In the genomic region with DNA sequence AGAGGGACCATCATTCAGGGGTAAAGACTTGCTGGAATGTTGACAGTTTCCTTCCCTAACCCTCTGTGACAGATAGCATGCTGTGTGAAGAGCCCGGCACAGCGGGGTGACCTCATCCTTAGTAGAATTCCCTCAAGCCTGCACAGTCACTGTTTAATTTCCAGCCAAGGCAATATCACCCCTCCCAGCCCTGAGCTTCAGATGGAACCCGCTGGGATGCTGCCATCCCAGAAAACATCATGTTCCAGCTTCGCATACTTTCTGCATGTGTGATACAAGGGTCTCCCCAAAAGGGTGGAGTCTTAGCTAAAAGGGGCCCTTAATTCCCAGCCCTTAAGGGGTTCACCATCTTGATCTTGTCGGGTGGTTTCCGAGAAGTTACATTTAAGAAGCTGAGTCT, we compare ENCODE assay signal across 11 mouse cellular contexts. TPM values are rescaled to one million over a fixed set of nuclear protein-coding genes. Genes with fewer than 3 reads are reported as not detected.
DNase-seq lines count a peak whose midpoint lies in the region; ATAC-seq and TF ChIP-seq lines count a peak whose summit lies in the region.
"Had no signal": no experiment of that assay in that cellular context is flagged by ENCODE, and none has a peak within 500 bp of the region (broad histone marks: within the 10 kb centered on the region; RNA-seq: fewer than 3 reads in every experiment).

No protein-coding gene starts in this region.

- no peak for TF ChIP-seq EP300 in stomach, postnatal 0 days (optimal IDR thresholded peaks at IDR 0.05)

- no peaks in the 10 kb centered on the region for H3K36me3 ChIP-seq in heart, embryonic 12.5 days
- no peaks in the 10 kb centered on the region for H3K36me3 ChIP-seq in limb, embryonic 14.5 days (ENCODE audit: control insufficient read depth, insufficient read depth, low read length)
- H3K36me3 ChIP-seq in stomach, postnatal 0 days (ENCODE audit: control insufficient read depth, insufficient read depth, low read length), result no peaks in the 10 kb centered on the region
- H3K36me3 ChIP-seq in kidney, adult 2 months (ENCODE audit: control insufficient read depth, insufficient read depth, low read length), result no peaks in the 10 kb centered on the region
- H3K36me3 ChIP-seq in kidney, embryonic 15.5 days, result no peaks in the 10 kb centered on the region
- H3K36me3 ChIP-seq: embryonic facial prominence, embryonic 15.5 days; midbrain, embryonic 12.5 days had no signal

- peak overlapping the region; percentile 11; the same call in 1 of the 2 replicates for H3K4me2 ChIP-seq in heart, embryonic 12.5 days
- H3K4me2 ChIP-seq in limb, embryonic 14.5 days (replicated peaks; ENCODE audit: low read depth, low read length, severe bottlenecking), result no peak overlapping the region
- no peak overlapping the region for H3K4me2 ChIP-seq in stomach, postnatal 0 days (replicated peaks; ENCODE audit: low read depth)
- H3K4me2 ChIP-seq in kidney, embryonic 15.5 days, result no peak overlapping the region
- H3K4me2 ChIP-seq: embryonic facial prominence, embryonic 15.5 days; midbrain, embryonic 12.5 days had no signal

- H3K4me1 ChIP-seq in heart, embryonic 12.5 days (replicated peaks), result peaks cover 15% of the 10 kb centered on the region
- H3K4me1 ChIP-seq in limb, embryonic 14.5 days (ENCODE audit: control insufficient read depth, insufficient read depth, low read length), result no peaks in the 10 kb centered on the region
- H3K4me1 ChIP-seq in stomach, postnatal 0 days (replicated peaks; ENCODE audit: control insufficient read depth, insufficient read depth), result no peaks in the 10 kb centered on the region
- H3K4me1 ChIP-seq in kidney, adult 2 months (ENCODE audit: control insufficient read depth, insufficient read depth, low read length), result no peaks in the 10 kb centered on the region
- H3K4me1 ChIP-seq in kidney, embryonic 15.5 days, result no peaks in the 10 kb centered on the region
- H3K4me1 ChIP-seq: embryonic facial prominence, embryonic 15.5 days; midbrain, embryonic 12.5 days had no signal

- DNase-seq in urinary bladder, postnatal 14 days (ENCODE audit: low spot score), result peak; percentile 59
- DNase-seq in urinary bladder, adult 2 months (ENCODE audit: low spot score), result no peak
- DNase-seq in limb, embryonic 14.5 days (ENCODE audit: low spot score), result peak; percentile 42
- DNase-seq in stomach, postnatal 0 days (ENCODE audit: low spot score), result peak; percentile 19
- no peak for DNase-seq in kidney, adult 2 months

- H3K9me3 ChIP-seq in heart, embryonic 12.5 days (replicated peaks), result no peaks in the 10 kb centered on the region
- no peaks in the 10 kb centered on the region for H3K9me3 ChIP-seq in limb, embryonic 14.5 days (ENCODE audit: control insufficient read depth, low read length)
- H3K9me3 ChIP-seq in stomach, postnatal 0 days (ENCODE audit: control insufficient read depth, low read length), result no peaks in the 10 kb centered on the region
- no peaks in the 10 kb centered on the region for H3K9me3 ChIP-seq in kidney, embryonic 15.5 days (replicated peaks)
- H3K9me3 ChIP-seq: embryonic facial prominence, embryonic 15.5 days; midbrain, embryonic 12.5 days had no signal

- WGBS in heart, embryonic 12.5 days, result 38% methylated on average over 6 of the region's 6 CpGs
- WGBS in limb, embryonic 14.5 days, result 89% methylated on average over 6 of the region's 6 CpGs
- WGBS in stomach, postnatal 0 days, result 48% methylated on average over 6 of the region's 6 CpGs
- WGBS in kidney, adult 2 months, result 80% methylated on average over 6 of the region's 6 CpGs
- WGBS in kidney, embryonic 15.5 days, result 80% methylated on average over 6 of the region's 6 CpGs

- TF ChIP-seq CTCF in stomach, postnatal 0 days (IDR thresholded peaks at IDR 0.05; ENCODE audit: low read depth), result no peak
- TF ChIP-seq CTCF in kidney, adult 2 months (conservative IDR thresholded peaks at IDR 0.05; ENCODE audit: insufficient read depth, insufficient read length, low read depth, low read length), result no peak

- H3K4me3 ChIP-seq in heart, embryonic 12.5 days, result no peak overlapping the region
- H3K4me3 ChIP-seq in limb, embryonic 14.5 days (replicated peaks; ENCODE audit: low read length), result no peak overlapping the region
- H3K4me3 ChIP-seq in stomach, postnatal 0 days (ENCODE audit: low read depth, low read length), result no peak overlapping the region
- H3K4me3 ChIP-seq in kidney, adult 2 months (ENCODE audit: insufficient read depth, low read depth, low read length), result no peak overlapping the region
- H3K4me3 ChIP-seq in kidney, embryonic 15.5 days (replicated peaks), result no peak overlapping the region
- H3K4me3 ChIP-seq: embryonic facial prominence, embryonic 15.5 days; midbrain, embryonic 12.5 days had no signal

- no peaks in the 10 kb centered on the region for H3K27me3 ChIP-seq in heart, embryonic 12.5 days (replicated peaks)
- H3K27me3 ChIP-seq in limb, embryonic 14.5 days (ENCODE audit: control insufficient read depth, insufficient read depth, low read length), result no peaks in the 10 kb centered on the region
- no peaks in the 10 kb centered on the region for H3K27me3 ChIP-seq in stomach, postnatal 0 days (ENCODE audit: control insufficient read depth, insufficient read depth, low read length)
- no peaks in the 10 kb centered on the region for H3K27me3 ChIP-seq in kidney, adult 2 months (replicated peaks; ENCODE audit: control insufficient read depth, insufficient read depth, low read length)
- H3K27me3 ChIP-seq in kidney, embryonic 15.5 days, result no peaks in the 10 kb centered on the region
- H3K27me3 ChIP-seq: embryonic facial prominence, embryonic 15.5 days; midbrain, embryonic 12.5 days had no signal

- peak; percentile 80 for ATAC-seq in heart, embryonic 12.5 days (ENCODE audit: insufficient number of reproducible peaks, low FRiP score)
- ATAC-seq in limb, embryonic 14.5 days (ENCODE audit: low FRiP score, low read depth), result no peak
- peak; percentile 88 for ATAC-seq in stomach, postnatal 0 days (ENCODE audit: low FRiP score, low TSS enrichment)
- no peak for ATAC-seq in monocyte, adult 5-6 weeks (replicated peaks; ENCODE audit: insufficient number of reproducible peaks, low FRiP score, low TSS enrichment, poor library complexity, severe bottlenecking)
- no peak for ATAC-seq in kidney, embryonic 15.5 days (replicated peaks; ENCODE audit: low FRiP score)

- no peak overlapping the region for H3K9ac ChIP-seq in heart, embryonic 12.5 days
- no peak overlapping the region for H3K9ac ChIP-seq in limb, embryonic 14.5 days (ENCODE audit: low read depth, low read length, severe bottlenecking)
- H3K9ac ChIP-seq in stomach, postnatal 0 days (ENCODE audit: low read length), result no peak overlapping the region
- no peak overlapping the region for H3K9ac ChIP-seq in kidney, embryonic 15.5 days
- H3K9ac ChIP-seq: embryonic facial prominence, embryonic 15.5 days; midbrain, embryonic 12.5 days had no signal

- no peak for TF ChIP-seq POLR2A in limb, embryonic 14.5 days (IDR thresholded peaks at IDR 0.05; ENCODE audit: borderline replicate concordance, extremely low read depth, insufficient read depth, insufficient read length)
- no peak for TF ChIP-seq POLR2A in kidney, adult 2 months (IDR thresholded peaks at IDR 0.05; ENCODE audit: low read depth, low read length)

- H3K27ac ChIP-seq in heart, embryonic 12.5 days (ENCODE audit: poor library complexity, severe bottlenecking), result no peak overlapping the region; the same call in 1 of the 2 replicates
- H3K27ac ChIP-seq in limb, embryonic 14.5 days (replicated peaks; ENCODE audit: low read depth, low read length), result no peak overlapping the region
- H3K27ac ChIP-seq in stomach, postnatal 0 days (replicated peaks), result peak overlapping the region; percentile 35; the same call in 1 of the 2 replicates
- H3K27ac ChIP-seq in kidney, adult 2 months (ENCODE audit: insufficient read depth, low read depth, low read length), result no peak overlapping the region
- H3K27ac ChIP-seq in kidney, embryonic 15.5 days, result no peak overlapping the region
- H3K27ac ChIP-seq: embryonic facial prominence, embryonic 15.5 days; midbrain, embryonic 12.5 days had no signal

RNA-seq across cellular contexts. Expression of gene Fbn1, which starts 22.9 kb away (rescaled TPM):
- polyA plus RNA-seq in urinary bladder, adult 2 months (2012; rRNA removed), result 16.1 and 26.8 TPM in 2 replicates
- polyA plus RNA-seq in heart, embryonic 12.5 days (2016; fragmentation: Nextera tagmentation; extraction: Ambion mirVana), result 38.8 and 44.1 TPM in 2 replicates
- 29.5 and 31.4 TPM in 2 replicates for polyA plus RNA-seq in limb, embryonic 14.5 days (2012; rRNA removed)
- 47.0 and 49.4 TPM in 2 replicates for polyA plus RNA-seq in limb, embryonic 14.5 days (2014; fragmentation: Nextera tagmentation; extraction: Ambion mirVana)
- polyA plus RNA-seq in stomach, postnatal 0 days (2015; fragmentation: Nextera tagmentation; extraction: Ambion mirVana), result 15.3 and 17.2 TPM in 2 replicates
- 6.5 and 6.7 TPM in 2 replicates for polyA plus RNA-seq in kidney, adult 2 months (2012; rRNA removed)
- total RNA-seq in monocyte, adult 5-6 weeks (2017), result not detected in 3 replicates
- polyA plus RNA-seq in kidney, embryonic 15.5 days (2015; fragmentation: Nextera tagmentation; extraction: Ambion mirVana), result 13.4 and 16.4 TPM in 2 replicates

RNA-seq across cellular contexts. Expression of gene Gm9913, which starts 25.8 kb away (rescaled TPM):
- 0.06 and 0.09 TPM in 2 replicates for polyA plus RNA-seq in urinary bladder, adult 2 months (2012; rRNA removed)
- polyA plus RNA-seq in heart, embryonic 12.5 days (2016; fragmentation: Nextera tagmentation; extraction: Ambion mirVana), result 0.57 and 0.70 TPM in 2 replicates
- polyA plus RNA-seq in limb, embryonic 14.5 days (2012; rRNA removed), result 0.19 and 0.24 TPM in 2 replicates
- 0.40 and 0.75 TPM in 2 replicates for polyA plus RNA-seq in limb, embryonic 14.5 days (2014; fragmentation: Nextera tagmentation; extraction: Ambion mirVana)
- 0.31 and 0.33 TPM in 2 replicates for polyA plus RNA-seq in stomach, postnatal 0 days (2015; fragmentation: Nextera tagmentation; extraction: Ambion mirVana)
- 0.05 and 0.06 TPM in 2 replicates for polyA plus RNA-seq in kidney, adult 2 months (2012; rRNA removed)
- not detected in 3 replicates for total RNA-seq in monocyte, adult 5-6 weeks (2017)
- 0.19 and 0.42 TPM in 2 replicates for polyA plus RNA-seq in kidney, embryonic 15.5 days (2015; fragmentation: Nextera tagmentation; extraction: Ambion mirVana)
- total RNA-seq: liver, adult 2 months had no signal
- polyA plus RNA-seq: liver, adult 2 months had no signal

Comparison
In these comparisons a context has a peak if more than half of its experiments do, and no peak if none do; other contexts are left out.
1. DNase-seq: peak in urinary bladder, postnatal 14 days (single experiment), limb, embryonic 14.5 days (single experiment) and stomach, postnatal 0 days (single experiment); none in urinary bladder, adult 2 months (single experiment) and kidney, adult 2 months (single experiment).
2. ATAC-seq: peak in heart, embryonic 12.5 days (single experiment) and stomach, postnatal 0 days (single experiment); none in limb, embryonic 14.5 days (single experiment), monocyte, adult 5-6 weeks (single experiment) and kidney, embryonic 15.5 days (single experiment).